Mouse (Mus musculus) activated CD4-positive, CD25-positive, alpha-beta regulatory T cell, adult 4 months (primary cell): ENCODE data around the gene Btbd35f27. TPM values are rescaled to one million over a fixed set of nuclear protein-coding genes. Genes with fewer than 3 reads are reported as not detected.
"Not testable (repeated sequence)": the region's sequence is repeated elsewhere in the genome, so short reads cannot be mapped to it uniquely, and the experiment has no call there.

Experiments
- ATAC-seq: one replicate; pipeline ENCODE4 v1.8.0; 2017
- polyA plus RNA-seq, 2 experiments: library from polyadenylated mRNA; unstranded; fragments of 100-300 nt; shearing (Covaris generic); gene quantifications; one replicate each; pipeline ENCODE4 v1.2.1; 2017

The Btbd35f27 gene
- polyA plus RNA-seq: not detected

DNA sequence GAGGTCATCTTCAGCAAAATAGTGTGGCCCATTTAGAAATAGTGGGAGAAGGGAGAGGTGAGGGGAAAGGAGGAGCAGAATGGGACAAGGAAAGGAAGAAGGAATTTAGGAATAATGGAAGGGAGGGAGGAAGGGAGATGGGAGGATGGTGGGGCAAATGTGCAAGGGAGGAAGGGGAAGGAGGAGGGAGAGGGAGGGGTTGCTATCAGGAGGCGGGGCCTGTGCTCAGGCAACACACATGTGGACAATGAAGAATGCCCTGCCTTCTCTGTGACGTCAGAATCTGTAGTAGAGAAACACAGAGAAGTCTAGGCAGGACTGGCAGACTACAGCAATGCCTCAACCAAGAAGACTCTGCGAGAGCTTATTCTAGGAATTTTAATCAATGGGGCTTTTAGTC lies at the start of gene Btbd35f27:
Gene Btbd35f27 (plus strand): TSS at position 301 of the 400 bp plus-strand sequence.
- not testable (repeated sequence) for ATAC-seq

Other genes with a start within 250 kb of the Btbd35f27 start
- not detected for gene Btbd35f4, start 151.6 kb upstream of the Btbd35f27 start, polyA plus RNA-seq